Mouse (Mus musculus): Measurements from ENCODE around the gene Tmem179b.
A peak's percentile ranks its signal among the peaks of the same experiment; 100 is the strongest.

DNA sequence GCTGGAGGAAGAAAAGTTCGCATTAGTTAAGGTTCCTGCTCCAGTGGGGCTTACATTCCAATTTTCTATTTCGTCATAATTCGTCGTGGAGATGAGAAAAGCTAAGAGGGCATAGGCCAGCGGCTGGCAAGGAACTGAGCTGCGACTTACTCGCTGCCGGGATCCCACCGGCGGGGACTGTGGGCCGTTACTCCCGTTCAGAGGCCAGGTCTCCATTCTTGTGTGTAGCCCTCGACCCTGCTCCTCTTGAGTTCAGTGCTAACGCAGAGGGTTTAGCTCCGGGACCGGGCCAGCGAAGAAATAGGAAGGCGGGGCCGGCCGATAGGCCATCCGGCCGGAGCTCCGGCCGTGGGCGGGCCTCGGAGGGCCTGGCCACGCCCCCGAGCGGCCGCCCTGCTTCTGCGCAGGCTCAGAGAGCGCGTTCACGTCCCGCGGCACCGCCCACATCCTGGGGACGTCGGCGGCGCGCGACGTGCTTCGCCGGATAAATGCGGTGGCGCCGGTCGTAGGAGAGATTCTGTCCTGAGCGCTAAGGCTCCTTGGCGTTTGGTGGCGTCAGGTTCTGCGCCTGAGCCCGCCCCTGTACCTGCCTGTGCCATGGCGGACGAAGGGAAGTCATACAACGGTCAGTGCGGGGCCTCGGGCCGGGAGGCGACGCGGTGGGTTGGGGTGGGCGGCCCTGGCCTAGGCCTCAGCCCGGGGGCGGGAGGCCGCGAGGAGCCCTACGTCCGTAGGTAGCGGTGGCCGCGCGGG lies 17.5 kb downstream of the Tmem179b start, which contains the start of gene Nxf1:
- TF ChIP-seq CTCF (IDR thresholded peaks at IDR 0.05; ENCODE audit: extremely low read depth, insufficient read depth, insufficient read length, insufficient replicate concordance) (no peak), POLR2A (IDR thresholded peaks at IDR 0.05; ENCODE audit: low read depth, low read length) (peak; percentile 95)
